Mouse (Mus musculus) intestine, embryonic 16.5 days (tissue): ENCODE data around the gene Kif2c. TPM values are rescaled to one million over a fixed set of nuclear protein-coding genes. Genes with fewer than 3 reads are reported as not detected.
"Not testable (repeated sequence)": the region's sequence is repeated elsewhere in the genome, so short reads cannot be mapped to it uniquely, and the experiment has no call there.

Source experiments
- ATAC-seq: fragments of 200-750 bp; cut with Nextera tagmentation; 2 replicates; pipeline ENCODE4 v1.8.0; 2017; ENCODE audit warnings: moderate TSS enrichment, moderate library complexity
- H3K27ac ChIP-seq: fragments of 300-500 bp; sonication (generic); 2 replicates; pipeline ENCODE4 v1.5.1; 2014; ENCODE audit warnings: mild to moderate bottlenecking, low read length
- H3K27me3 ChIP-seq: fragments of 300-500 bp; sonication (generic); replicated peaks from 2 replicates; pipeline ENCODE4 v1.6.1; 2014; ENCODE audit warnings: low read length, control low read depth, mixed read lengths; ENCODE audit not compliant: control insufficient read depth, insufficient read depth
- H3K36me3 ChIP-seq: fragments of 300-500 bp; sonication (generic); 2 replicates; pipeline ENCODE4 v1.6.1; 2014; ENCODE audit warnings: low read length, control low read depth; ENCODE audit not compliant: control insufficient read depth, insufficient read depth
- H3K4me1 ChIP-seq: fragments of 300-500 bp; sonication (generic); 2 replicates; pipeline ENCODE4 v1.6.1; 2014; ENCODE audit warnings: low read length, control low read depth, mixed read lengths; ENCODE audit not compliant: control insufficient read depth, insufficient read depth
- H3K4me2 ChIP-seq: fragments of 300-500 bp; sonication (generic); 2 replicates; pipeline ENCODE4 v1.6.1; 2014; ENCODE audit warnings: low read depth, low read length, control low read depth
- H3K4me3 ChIP-seq: fragments of 300-500 bp; sonication (generic); 2 replicates; pipeline ENCODE4 v1.5.1; 2014; ENCODE audit warnings: mild to moderate bottlenecking, low read length
- H3K9ac ChIP-seq: fragments of 300-500 bp; sonication (generic); 2 replicates; pipeline ENCODE4 v1.6.1; 2014; ENCODE audit warnings: low read depth, low read length
- H3K9me3 ChIP-seq: fragments of 300-500 bp; sonication (generic); 2 replicates; pipeline ENCODE4 v1.6.1; 2016; ENCODE audit warnings: low read length, control low read depth; ENCODE audit not compliant: control insufficient read depth
- WGBS: fragments of 180-500 bp; shearing (Covaris S2); extraction: QIAGEN DNeasy Blood & Tissue Kit; methylation state at CpG from one replicate; pipeline ENCODE4 v1.1.7; 2014; 5-methylcytosine and 5-hydroxymethylcytosine counted together
- polyA plus RNA-seq: library from polyadenylated mRNA; unstranded; fragments of >200 nt; fragmentation: Nextera tagmentation; extraction: Ambion mirVana; gene quantifications from 2 replicates; pipeline ENCODE4 v1.2.1, GENCODE M21; 2015

Gene Kif2c
- polyA plus RNA-seq, 1 experiment from 2014 or later = 41.3 TPM

- no peaks in the 10 kb centered on the region for H3K27me3 ChIP-seq
- 57% methylated on average over 7 of the region's 7 CpGs for WGBS
- ATAC-seq = no peak
- H3K27ac ChIP-seq = peak overlapping the region; percentile 82; the same call in 1 of the 2 replicates
- H3K9me3 ChIP-seq = no peaks in the 10 kb centered on the region
- H3K4me1 ChIP-seq = peaks cover 2% of the 10 kb centered on the region; the same call in 1 of the 2 replicates
- H3K4me2 ChIP-seq = no peak overlapping the region
- peak overlapping the region; percentile 40; the same call in 1 of the 2 replicates for H3K9ac ChIP-seq
- no peak overlapping the region for H3K4me3 ChIP-seq
- H3K36me3 ChIP-seq = no peaks in the 10 kb centered on the region
Observed at GRCm38 (mm10) chr4:117190660-117191059, 8.2 kb upstream of the Kif2c start.

- peaks cover 2% of the 10 kb centered on the region; the same call in 1 of the 2 replicates for H3K4me1 ChIP-seq
- H3K9me3 ChIP-seq = no peaks in the 10 kb centered on the region
- H3K9ac ChIP-seq = peak overlapping the region; percentile 71
- ATAC-seq = peak; percentile 93
- peak overlapping the region; percentile 82 for H3K27ac ChIP-seq
- peak overlapping the region; percentile 55 for H3K4me2 ChIP-seq
- no peaks in the 10 kb centered on the region for H3K27me3 ChIP-seq
- no peaks in the 10 kb centered on the region for H3K36me3 ChIP-seq
- WGBS = under 1% methylated on average over 9 of the region's 9 CpGs
- peak overlapping the region; percentile 46; the same call in 1 of the 2 replicates for H3K4me3 ChIP-seq
Observed at GRCm38 (mm10) chr4:117189856-117190543, 7.6 kb upstream of the Kif2c start.

- H3K27ac ChIP-seq = peak overlapping the region; percentile 79
- H3K27me3 ChIP-seq = no peaks in the 10 kb centered on the region
- peak overlapping the region; percentile 46 for H3K4me3 ChIP-seq
- H3K9me3 ChIP-seq = no peaks in the 10 kb centered on the region
- H3K4me1 ChIP-seq = peaks cover 2% of the 10 kb centered on the region; the same call in 1 of the 2 replicates
- peak overlapping the region; percentile 55 for H3K4me2 ChIP-seq
- peak overlapping the region; percentile 71 for H3K9ac ChIP-seq
- peak; percentile 75 for ATAC-seq
- under 1% methylated on average over 16 of the region's 16 CpGs for whole genome bisulfite sequencing
- H3K36me3 ChIP-seq = no peaks in the 10 kb centered on the region
Observed at GRCm38 (mm10) chr4:117189382-117189855, 7.0 kb upstream of the Kif2c start.

GRCm38 (mm10) chr4:117188969-117189368, 6.5 kb upstream of the Kif2c start:
- H3K36me3 ChIP-seq = no peaks in the 10 kb centered on the region
- ATAC-seq = no peak; the same call in 1 of the 2 replicates
- peak overlapping the region; percentile 79 for H3K27ac ChIP-seq
- peaks cover 2% of the 10 kb centered on the region; the same call in 1 of the 2 replicates for H3K4me1 ChIP-seq
- peak overlapping the region; percentile 55 for H3K4me2 ChIP-seq
- WGBS = 58% methylated on average over 3 of the region's 3 CpGs
- H3K4me3 ChIP-seq = peak overlapping the region; percentile 46
- no peaks in the 10 kb centered on the region for H3K27me3 ChIP-seq
- H3K9me3 ChIP-seq = no peaks in the 10 kb centered on the region
- peak overlapping the region; percentile 71 for H3K9ac ChIP-seq

- Histone ChIP-seq H3K4me3 (peak overlapping the region; percentile 56), H3K4me2 (peak overlapping the region; percentile 62), H3K9ac (peak overlapping the region; percentile 67)
- peak; percentile 69 for ATAC-seq
- H3K9me3 ChIP-seq, H3K27me3 ChIP-seq, H3K4me1 ChIP-seq, H3K36me3 ChIP-seq, H3K27ac ChIP-seq: not testable (repeated sequence)
- WGBS = 14% methylated on average over 9 of the region's 9 CpGs
Observed at GRCm38 (mm10) chr4:117182759-117183096, 289 bp upstream of the Kif2c start.

GRCm38 (mm10) chr4:117169936-117170335, 12.5 kb downstream of the Kif2c start:
- H3K36me3 ChIP-seq = peaks cover 35% of the 10 kb centered on the region
- no peaks in the 10 kb centered on the region for H3K27me3 ChIP-seq
- no peak for ATAC-seq
- H3K9ac ChIP-seq = no peak overlapping the region
- H3K4me3 ChIP-seq = no peak overlapping the region
- H3K4me1 ChIP-seq = no peaks in the 10 kb centered on the region
- 74% methylated on average over 5 of the region's 5 CpGs for WGBS
- no peak overlapping the region for H3K4me2 ChIP-seq
- no peaks in the 10 kb centered on the region for H3K9me3 ChIP-seq
- no peak overlapping the region for H3K27ac ChIP-seq

GRCm38 (mm10) chr4:117161183-117161582, 21.3 kb downstream of the Kif2c start:
- ATAC-seq = no peak
- WGBS = 58% methylated on average over 4 of the region's 4 CpGs
- Histone ChIP-seq H3K9me3 (no peaks in the 10 kb centered on the region), H3K27me3 (no peaks in the 10 kb centered on the region), H3K4me3 (no peak overlapping the region), H3K9ac (no peak overlapping the region), H3K36me3 (peaks cover 23% of the 10 kb centered on the region), H3K27ac (no peak overlapping the region), H3K4me1 (no peaks in the 10 kb centered on the region), H3K4me2 (no peak overlapping the region)

- Histone ChIP-seq H3K4me1 (no peaks in the 10 kb centered on the region), H3K36me3 (peaks cover 8% of the 10 kb centered on the region; the same call in 1 of the 2 replicates), H3K9ac (no peak overlapping the region), H3K4me3 (no peak overlapping the region), H3K27me3 (no peaks in the 10 kb centered on the region), H3K9me3 (no peaks in the 10 kb centered on the region), H3K27ac (no peak overlapping the region), H3K4me2 (no peak overlapping the region)
- 83% methylated on average over 10 of the region's 10 CpGs for WGBS
- no peak for ATAC-seq
Observed at GRCm38 (mm10) chr4:117159666-117160065, 22.8 kb downstream of the Kif2c start.

GRCm38 (mm10) chr4:117156372-117156771, 26.1 kb downstream of the Kif2c start:
- H3K27ac ChIP-seq = no peak overlapping the region

More at GRCm38 (mm10) chr4:117156372-117156771, 26.1 kb downstream of the Kif2c start:
- H3K4me3 ChIP-seq = peak overlapping the region; percentile 85
- ATAC-seq = no peak
- peaks cover 22% of the 10 kb centered on the region for H3K4me1 ChIP-seq
- H3K9ac ChIP-seq = peak overlapping the region; percentile 98
- no peaks in the 10 kb centered on the region for H3K9me3 ChIP-seq
- WGBS = 28% methylated on average over 6 of the region's 6 CpGs
- no peaks in the 10 kb centered on the region for H3K27me3 ChIP-seq
- peaks cover 19% of the 10 kb centered on the region for H3K36me3 ChIP-seq
- H3K4me2 ChIP-seq = peak overlapping the region; percentile 30; the same call in 1 of the 2 replicates
